Mouse (Mus musculus): Measurements from ENCODE around the gene Gm3676.
"Not testable (repeated sequence)": the region's sequence is repeated elsewhere in the genome, so short reads cannot be mapped to it uniquely, and the experiment has no call there.

Gene Gm3676

DNA sequence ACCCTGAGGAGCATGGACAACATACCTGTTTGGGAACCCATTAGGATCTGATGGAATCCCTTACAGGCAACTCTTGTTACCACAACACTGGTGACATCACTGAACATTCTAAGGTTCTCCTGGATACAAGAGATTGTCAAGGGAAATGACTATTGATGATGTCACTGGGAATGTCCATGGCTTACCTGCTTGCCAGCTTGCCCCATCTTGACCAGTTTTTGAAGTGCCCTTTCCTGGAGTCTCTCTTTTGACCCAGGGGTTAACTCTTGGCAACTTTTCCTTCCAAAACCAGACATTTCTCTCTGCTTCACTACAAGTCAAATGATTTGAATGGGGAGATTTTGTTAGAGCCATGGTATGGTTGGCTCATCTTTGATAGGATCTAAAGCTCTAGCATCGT lies at the start of gene Gm3676:
Gene Gm3676 (minus strand): TSS at position 101 of the 400 bp plus-strand sequence.
- not testable (repeated sequence) for DNase-seq (ENCODE audit: low spot score)

DNA sequence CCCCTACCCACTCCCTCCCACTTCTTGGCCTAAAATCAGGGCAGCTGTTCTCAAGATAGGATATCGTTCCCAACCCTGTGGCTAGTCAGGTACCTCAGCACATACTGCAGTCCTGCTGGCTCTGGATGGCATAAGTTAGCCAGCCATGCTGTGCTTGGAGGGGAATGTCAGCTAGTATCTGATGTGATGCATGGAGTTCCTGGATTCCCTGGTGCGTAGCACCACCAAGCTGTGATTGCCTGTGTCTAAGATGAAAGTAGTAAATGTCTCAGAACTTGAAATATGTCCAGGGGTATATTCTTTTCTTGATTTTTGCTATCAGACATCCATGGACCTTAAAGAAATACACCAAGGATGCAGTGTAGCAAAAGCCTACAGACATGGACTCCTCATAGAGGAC lies 1.9 kb upstream of the Gm3676 start:
- not testable (repeated sequence) for DNase-seq (ENCODE audit: low spot score)

DNA sequence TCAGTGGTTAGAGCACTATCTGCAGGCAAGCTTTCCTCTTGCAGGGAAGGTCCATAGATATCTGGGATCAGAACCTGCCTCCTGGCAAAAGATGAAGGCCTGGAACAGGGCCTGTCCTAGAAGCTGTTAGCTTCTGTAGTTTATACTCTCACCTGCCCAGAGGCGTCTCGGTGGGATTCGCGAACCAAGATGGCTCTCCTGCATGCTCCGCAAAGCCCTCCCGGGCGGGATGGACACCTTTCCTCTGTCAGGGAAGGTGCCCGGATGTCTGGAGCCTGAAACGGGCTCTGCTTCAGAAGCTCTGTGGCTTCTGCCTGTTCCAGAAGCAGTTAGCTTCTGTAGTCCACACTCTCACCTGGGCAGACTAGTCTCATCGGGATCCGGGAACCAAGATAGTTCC lies 16.1 kb downstream of the Gm3676 start:
- DNase-seq (ENCODE audit: low spot score) = not testable (repeated sequence)

DNA sequence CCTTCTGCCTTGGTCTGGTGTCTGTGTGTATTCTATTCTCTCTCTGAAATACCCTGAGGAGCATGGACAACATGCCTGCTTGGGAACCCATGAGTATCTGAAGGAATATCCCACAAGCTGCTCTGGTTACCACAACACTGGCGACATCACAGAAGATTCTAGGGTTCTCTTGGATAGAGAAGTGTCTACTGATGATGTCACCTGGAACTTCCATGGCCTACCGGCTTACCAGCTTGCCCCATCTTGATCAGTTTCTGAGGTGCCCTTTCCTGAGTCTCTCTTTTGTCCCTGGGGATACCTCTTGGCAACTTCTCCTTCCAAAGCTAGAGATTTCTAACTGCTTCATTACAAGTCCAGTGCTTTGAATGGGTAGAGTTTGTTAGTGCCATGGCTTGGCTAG lies 21.8 kb downstream of the Gm3676 start, which contains the start of gene Gm3072:
Gene Gm3072 (minus strand): TSS at position 101 of the 400 bp plus-strand sequence.
- DNase-seq (ENCODE audit: low spot score) = not testable (repeated sequence)

DNA sequence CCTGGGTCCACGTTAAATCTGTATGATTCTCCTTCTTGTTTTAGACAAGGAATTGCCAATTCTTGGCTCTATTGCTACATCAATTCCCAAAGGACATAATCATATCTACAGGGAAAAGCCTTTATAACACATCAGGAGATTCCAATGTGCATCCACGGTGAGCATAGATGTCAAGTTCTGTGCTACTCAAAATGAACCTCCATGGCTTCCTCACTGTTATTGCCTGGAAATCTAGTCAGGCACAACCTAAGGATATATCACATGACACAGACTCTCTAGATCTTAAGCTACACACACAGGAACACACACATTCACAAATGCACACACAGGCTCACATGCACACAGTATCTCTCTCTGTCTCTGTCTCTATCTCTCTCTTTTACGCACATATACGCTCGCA lies 23.8 kb downstream of the Gm3676 start:
- DNase-seq (ENCODE audit: low spot score) = not testable (repeated sequence)

DNA sequence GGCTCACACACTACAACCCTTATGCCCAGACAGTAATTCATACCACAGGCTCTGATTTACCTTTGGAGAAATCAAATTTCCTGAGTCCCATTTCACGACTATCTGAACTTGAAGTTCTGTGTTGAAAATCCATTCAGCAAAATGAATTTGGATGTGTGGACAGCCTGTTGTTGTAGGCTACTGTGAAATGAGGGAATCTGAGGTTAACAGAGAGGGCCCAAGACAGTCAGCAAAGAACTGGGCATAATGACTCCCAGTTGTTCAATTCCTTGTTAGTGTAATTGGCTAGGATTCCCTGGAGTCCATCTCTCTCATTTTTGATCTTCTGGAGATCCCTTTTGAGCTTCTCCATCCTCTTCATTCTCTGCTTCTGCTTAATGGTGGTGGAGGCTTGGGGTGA lies 35.6 kb downstream of the Gm3676 start:
- DNase-seq (ENCODE audit: low spot score) = not testable (repeated sequence)

DNA sequence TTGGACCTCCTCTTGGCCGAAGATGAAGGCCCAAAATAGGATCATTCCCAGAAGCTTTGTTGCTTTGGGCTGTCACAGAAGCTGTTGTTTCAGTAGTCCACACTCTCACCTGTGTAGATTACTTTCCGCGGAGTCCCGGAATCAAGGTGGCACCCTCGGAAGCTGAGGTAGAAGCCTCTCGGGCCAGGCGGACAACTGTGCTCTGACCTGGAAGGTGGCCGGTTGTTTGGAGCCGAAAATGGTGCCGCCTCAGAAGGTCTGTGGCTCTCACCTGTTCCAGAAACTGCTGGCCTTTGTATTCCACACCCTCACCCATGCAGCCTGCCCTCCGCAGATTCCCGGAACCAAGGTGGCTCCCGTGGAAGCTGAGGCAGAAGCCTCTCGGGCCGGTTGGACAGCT lies 45.4 kb downstream of the Gm3676 start:
- DNase-seq (ENCODE audit: low spot score) = not testable (repeated sequence)
